Mouse (Mus musculus) right cerebral cortex, postnatal 10 days (tissue): ENCODE data around the gene Olfr319.
"Not testable (repeated sequence)": the region's sequence is repeated elsewhere in the genome, so short reads cannot be mapped to it uniquely, and the experiment has no call there.

Experiments
- DNase-seq, 2 experiments: peaks; one replicate each; pipeline ENCODE4 v3.0.0; 2021; ENCODE audit warnings: low spot score in 2 of 2

Olfr319 gene

GRCm38 (mm10) chr11:58698862-58699261 is at the start of gene Olfr319:
Gene Olfr319, plus strand, starts transcription at chr11:58699162.
- DNase-seq: no peak

GRCm38 (mm10) chr11:58655151-58655550 is 43.8 kb upstream of the Olfr319 start:
- no peak for DNase-seq

GRCm38 (mm10) chr11:58658596-58658995 is 40.4 kb upstream of the Olfr319 start, which contains the start of gene Olfr322:
Gene Olfr322, plus strand, starts transcription at chr11:58658782.
- DNase-seq: no peak

GRCm38 (mm10) chr11:58669252-58669651 is 29.7 kb upstream of the Olfr319 start:
- no peak for DNase-seq

GRCm38 (mm10) chr11:58671825-58672224 is 27.1 kb upstream of the Olfr319 start:
- no peak for DNase-seq

- no peak for DNase-seq
Measured at GRCm38 (mm10) chr11:58680799-58681198, 18.2 kb upstream of the Olfr319 start, which contains the start of gene Olfr320. Gene Olfr320, plus strand, starts transcription at chr11:58681099.

DNA sequence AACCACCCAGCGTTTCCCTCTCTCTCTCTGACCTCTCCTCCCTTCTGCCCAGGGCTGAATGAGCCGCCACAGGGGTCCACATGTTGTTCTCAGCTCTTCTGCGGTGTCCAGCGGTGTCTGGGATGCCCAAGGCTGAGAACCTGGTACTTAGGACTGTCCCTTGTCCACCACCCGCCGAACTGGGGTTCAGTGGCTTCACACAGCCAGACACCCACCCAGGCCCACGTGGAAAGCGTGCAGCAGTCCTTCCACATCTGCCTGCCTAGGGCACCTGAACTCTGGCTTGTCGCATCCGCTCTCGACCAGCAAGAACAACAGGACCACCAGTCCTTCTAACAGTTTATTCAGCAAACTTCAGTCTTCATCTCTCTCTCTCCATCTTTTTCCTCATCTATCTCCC is 10.1 kb downstream of the Olfr319 start:
- DNase-seq: no peak

- DNase-seq: not testable (repeated sequence)
Measured at GRCm38 (mm10) chr11:58717723-58718122, 18.8 kb downstream of the Olfr319 start.

- no peak for DNase-seq
Measured at GRCm38 (mm10) chr11:58719701-58720100, 20.7 kb downstream of the Olfr319 start.

DNA sequence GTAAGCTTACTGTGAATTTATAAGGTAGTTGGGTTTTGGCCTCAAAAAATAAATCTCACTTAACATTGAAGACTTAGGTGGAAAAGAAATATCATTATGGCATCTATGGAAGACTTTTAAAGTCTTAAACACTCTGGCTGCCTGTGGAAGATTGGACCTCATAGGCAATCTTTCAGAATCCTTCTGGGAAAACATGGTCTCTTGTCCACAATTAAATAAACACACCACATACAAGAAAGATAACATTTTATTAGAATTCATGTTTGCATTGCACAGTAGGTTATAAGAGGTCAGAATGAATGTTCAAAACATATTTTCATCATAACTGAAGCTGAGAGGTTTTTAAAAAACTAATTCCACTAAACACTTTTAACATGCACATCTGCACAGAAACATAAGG is 25.0 kb downstream of the Olfr319 start, which contains the start of gene Olfr318:
Olfr318 (minus strand) TSS at position 101 of the 400 bp plus-strand sequence.
- no peak for DNase-seq

GRCm38 (mm10) chr11:58727896-58728650 is 29.1 kb downstream of the Olfr319 start:
- DNase-seq: not testable (repeated sequence)

DNA sequence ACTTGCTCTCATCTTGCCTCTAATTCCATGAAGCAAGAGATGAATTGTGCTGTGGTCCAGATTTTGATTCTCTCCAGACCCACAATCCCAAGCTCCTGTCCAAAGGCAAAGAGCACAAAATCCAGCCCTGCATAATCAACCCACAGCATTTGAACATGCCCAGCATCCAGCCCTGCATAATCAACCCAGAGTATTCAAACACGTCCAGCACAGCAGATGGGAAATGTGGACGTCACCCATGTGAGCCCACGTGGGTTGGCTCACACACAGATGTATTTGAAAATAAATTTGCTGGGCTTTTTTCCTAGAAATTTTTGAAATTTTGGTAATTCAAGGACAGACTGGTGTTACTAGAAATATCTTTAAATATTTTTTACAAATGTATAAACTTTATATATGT is 34.4 kb downstream of the Olfr319 start:
- DNase-seq: peak; percentile 73 to 85

- no peak for DNase-seq
Measured at GRCm38 (mm10) chr11:58738792-58739262, 39.9 kb downstream of the Olfr319 start, which contains the start of gene Olfr317. Gene Olfr317, minus strand, starts transcription at chr11:58739212.

DNA sequence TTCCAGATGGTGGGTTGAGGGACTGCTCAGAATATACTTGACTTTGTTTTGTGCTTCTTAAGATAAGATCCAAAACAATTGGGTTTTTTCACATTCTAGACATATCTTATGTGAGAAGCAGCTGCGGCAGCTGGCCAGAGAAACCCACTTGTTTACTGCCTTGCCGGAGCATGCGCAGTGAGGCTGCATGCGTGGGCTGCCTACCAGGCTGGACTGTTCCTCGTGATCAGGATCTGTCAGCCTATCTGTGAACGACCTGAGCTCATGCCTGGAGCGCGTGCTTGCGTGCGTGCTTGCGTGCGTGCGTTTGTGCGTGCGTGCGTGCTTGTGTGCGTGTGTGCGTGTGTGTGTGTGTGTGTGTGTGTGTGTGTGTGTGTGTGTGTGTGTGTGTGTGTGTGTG is 52.1 kb downstream of the Olfr319 start:
- peak; percentile 48 to 63 for DNase-seq

DNA sequence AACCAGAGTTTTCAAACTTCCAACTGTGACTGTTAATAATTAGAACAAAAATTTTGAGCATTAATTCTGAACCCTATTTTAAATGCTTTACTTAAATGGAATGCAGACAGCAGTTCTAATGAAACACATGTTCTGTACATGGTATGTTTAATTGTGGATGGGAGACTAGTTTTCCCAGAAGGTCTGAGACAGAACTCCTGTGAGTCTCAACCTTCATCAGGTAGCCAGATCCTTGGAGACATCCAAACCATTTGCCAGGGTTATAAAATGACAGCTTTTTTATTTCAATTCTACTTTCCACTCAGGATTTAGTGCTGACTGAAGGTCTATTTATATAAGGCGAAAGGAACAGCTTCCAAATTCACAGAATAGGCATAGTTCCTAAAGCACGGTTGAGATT is 53.5 kb downstream of the Olfr319 start, which contains the start of gene Olfr316:
Olfr316 (plus strand) TSS at position 301 of the 400 bp plus-strand sequence.
- no peak for DNase-seq
